Mouse (Mus musculus) heart, adult 2 months (tissue): ENCODE measurements around the gene Rhno1.

Experiments used
- CTCF ChIP-seq: fragments of 200-600 bp; IDR thresholded peaks from 2 replicates; pipeline ENCODE4 v1.8.1; 2022; ENCODE audit warnings: antibody characterized with exemption, mild to moderate bottlenecking, moderate library complexity
- EP300 ChIP-seq: fragments of 200-500 bp; IDR thresholded peaks from 2 replicates; pipeline ENCODE4 v1.6.1; 2011; ENCODE audit warnings: low read depth, low read length, control low read depth; ENCODE audit not compliant: insufficient read depth

DNA sequence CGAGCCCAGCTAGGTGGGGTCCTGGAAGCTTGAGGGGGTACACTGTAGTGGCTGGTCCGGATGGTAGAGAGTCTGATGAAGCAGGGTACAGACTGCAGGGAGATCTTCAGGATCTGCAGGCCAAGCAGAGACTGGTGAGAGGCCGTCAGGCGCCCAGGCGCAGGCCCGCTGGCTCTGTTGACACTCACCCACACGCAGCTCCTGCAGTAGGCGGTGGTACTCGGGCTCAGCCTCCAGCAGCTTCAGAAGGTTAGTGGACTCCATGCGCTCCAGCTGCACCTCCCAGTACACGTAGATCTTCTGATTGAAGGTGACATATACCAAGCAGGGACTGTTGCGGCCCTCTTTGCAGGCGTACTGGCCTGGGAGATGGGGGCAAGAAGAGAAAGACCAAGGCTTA, 47.6 kb upstream of the Rhno1 start:
- TF ChIP-seq CTCF (no peak), EP300 (no peak)
